Mouse (Mus musculus) frontal cortex, postnatal 25 days (tissue): ENCODE measurements around the gene Chst14.

Experiments
- DNase-seq, 2 experiments: peaks; one replicate each; pipeline ENCODE4 v3.0.0; 2022; ENCODE audit warnings: low spot score in 2 of 2

The Chst14 gene

DNA sequence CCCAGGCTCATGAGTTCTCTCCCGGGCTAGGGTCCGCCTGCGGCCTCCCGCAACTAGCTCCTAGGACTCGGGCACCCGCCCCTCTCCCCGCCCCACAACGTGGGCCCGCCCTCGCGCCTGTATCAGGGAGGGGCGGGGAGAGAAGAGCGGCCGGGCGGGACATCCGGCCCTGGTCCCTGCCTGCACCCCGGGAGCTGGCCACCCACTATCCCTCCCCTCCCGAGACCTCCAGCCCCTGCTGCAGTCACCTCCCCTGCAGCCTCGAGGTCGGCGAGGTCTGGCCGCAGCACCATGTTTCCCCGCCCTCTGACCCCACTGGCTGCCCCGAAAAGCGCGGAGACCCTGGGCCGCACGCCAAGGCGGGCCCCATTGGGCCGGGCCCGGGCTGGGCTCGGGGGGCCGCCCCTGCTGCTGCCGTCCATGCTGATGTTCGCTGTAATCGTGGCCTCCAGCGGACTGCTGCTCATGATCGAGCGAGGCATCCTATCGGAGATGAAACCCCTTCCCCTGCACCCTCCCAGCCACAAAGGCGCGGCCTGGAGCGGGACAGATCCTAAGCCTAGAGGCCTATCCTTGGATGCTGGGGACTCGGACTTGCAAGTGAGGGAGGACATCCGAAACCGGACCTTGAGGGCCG lies at the start of gene Chst14:
Gene Chst14, plus strand, starts transcription at position 136 of the 637 bp plus-strand sequence.
- no peak for DNase-seq

DNA sequence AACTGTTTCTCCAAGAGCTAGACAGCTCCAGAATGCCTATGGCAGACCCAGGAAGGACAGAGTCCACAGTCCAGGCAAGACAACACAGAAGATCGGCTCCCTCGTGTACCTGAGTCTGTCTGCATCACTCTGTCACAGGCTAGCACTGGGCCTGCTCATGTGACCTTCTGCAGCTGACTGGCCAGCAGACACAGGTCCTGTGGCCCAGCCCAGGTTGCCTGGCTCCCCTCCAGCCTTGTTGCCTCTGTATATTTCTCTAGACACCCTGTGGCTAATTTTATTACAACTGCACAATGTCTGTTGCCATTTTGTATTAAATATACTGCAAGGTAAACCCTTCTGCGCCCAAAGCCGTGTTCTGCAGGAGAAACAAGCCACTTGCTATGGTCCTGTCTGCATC lies 45.3 kb upstream of the Chst14 start:
- no peak for DNase-seq

DNA sequence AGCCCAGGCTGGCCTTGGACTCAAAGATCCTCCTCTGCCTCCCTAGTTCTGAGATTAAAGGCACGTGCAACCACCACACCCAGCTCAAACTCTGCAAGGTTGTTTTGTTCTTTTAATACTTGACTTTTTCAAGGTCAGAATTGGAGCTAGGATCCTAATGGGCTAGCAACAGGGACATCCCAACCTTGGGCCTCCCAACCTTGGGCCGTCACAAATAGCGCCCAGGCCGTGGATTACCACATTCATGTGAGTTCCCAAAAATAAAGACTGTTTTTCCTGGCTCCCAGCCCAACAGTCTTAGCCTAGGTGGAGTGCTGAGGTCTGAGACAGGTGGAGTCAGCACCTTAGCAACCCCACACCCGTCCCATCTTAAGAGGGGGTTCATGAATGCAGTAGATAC lies 44.3 kb upstream of the Chst14 start:
- no peak for DNase-seq

DNA sequence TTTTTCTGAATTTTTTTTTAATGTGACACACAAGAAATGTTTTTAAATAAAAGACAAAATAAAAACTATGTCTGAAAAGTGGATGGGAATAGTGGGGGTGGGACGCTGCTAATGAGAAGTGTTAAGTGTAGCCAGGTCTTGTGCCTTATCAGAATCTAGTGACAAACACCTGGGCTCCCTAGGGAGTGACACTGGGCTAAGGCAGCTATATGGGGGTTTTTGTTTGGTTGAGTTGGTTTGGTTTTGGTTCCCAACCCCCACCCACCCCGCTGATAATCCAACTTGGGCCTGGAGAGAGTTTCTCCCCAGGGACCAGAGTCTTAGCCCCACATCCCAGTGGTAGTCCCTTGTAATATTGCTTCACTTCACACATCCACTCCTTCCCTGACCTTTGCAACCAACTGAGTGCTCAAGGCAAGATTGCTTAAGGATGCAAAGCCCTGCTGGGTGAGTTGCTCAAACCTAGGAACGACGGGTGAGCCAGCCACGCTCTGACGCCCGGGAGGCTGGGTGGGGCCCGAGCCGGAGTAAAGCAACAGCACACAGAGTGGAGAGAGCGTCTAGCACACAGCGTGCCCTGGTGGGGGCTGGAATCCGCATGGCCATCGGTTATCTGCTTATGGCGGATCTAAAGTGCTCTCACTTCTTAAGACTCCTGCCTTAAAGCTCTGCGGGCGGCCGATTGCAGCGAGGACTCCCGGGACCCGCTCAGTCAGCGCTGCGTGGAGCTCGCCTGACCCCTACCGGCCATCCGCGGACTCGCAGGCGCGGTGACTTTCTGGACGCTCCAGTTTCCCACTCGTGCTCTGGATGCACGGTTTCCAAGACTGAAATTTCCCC lies 43.2 kb upstream of the Chst14 start:
- DNase-seq, result peak; percentile 91 to 93

GRCm38 (mm10) chr2:118887440-118887839 lies 38.9 kb upstream of the Chst14 start:
- DNase-seq, result no peak

DNA sequence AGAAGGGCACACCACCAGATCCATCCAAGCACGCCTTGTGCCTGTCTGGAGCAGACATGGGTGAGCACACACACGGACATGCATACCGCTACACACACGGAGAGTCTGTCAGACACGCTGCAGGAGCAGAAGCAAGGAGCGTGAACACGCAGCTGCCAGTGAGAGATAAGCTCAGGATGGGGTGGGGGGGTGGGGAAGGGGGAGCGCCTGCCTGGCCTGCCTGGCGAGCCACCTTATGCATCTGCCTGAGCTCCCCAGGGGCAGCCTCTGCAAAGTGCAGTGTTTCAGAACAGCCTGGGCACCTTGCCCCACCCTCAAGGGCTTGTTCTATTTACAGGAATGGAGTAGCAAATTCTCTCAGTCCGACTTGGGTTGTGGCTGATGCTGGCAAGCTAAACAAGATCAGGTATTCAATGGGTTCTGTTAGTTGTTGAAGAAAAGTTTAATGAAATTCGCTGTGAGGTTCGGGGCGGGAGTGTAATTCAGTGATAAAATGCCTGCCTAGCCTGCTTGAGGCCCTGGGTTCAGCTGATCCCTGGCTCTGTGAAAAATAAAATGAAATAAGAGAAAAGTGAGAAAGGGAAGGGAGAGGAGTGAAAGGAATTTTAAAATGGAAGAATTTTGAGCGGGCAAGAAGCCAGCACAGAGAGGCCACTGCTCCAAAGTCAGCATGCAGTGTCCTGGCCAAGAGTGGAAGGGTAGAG lies 38.3 kb upstream of the Chst14 start:
- DNase-seq, result no peak

GRCm38 (mm10) chr2:118891173-118891572 lies 35.1 kb upstream of the Chst14 start:
- no peak for DNase-seq

DNA sequence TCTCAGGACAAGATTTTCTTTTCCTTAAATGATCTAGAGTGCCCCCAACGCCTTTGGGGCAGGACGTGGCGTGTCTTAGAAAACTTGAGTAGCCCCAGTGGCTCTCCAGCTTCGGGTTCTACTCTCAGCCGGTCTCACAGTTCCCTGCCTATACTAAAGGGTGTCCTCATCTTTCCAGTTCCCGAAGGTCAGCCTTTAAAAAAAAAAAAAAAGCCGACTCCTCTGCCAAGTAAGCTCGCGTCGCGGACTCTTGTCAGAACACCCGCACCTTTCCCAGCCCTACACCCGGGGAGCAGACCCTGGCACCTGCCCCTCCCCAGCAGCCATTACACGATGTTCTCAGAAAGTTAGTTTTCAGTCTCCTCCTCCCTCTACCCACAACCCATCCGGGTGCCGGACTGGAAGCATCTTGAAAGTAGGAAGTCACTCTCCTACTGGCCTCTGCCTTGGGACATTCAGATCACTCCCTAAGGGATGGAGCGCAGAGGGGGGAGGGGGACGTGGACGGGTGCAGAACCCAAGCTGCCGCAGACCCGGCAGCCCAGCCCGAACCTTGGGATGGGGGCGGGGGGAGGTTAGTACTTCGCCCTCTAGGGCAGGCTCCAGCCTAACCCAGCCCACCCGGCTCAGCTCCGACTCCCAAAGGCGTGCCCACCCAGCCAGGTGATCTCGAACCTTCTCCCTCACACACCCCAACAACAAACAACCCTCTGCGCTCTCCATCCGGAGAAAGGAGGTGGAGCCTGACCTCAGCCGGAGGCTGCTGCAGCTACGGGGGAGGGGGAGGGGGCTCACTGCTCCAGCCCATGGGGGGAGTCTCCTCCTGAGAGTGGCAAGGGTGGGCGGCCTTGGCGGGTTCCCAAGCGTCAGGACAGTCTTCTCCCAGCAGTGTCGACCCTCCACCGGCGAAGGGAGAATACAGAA lies 30.0 kb upstream of the Chst14 start:
- no peak for DNase-seq

GRCm38 (mm10) chr2:118896914-118897291 lies 29.4 kb upstream of the Chst14 start:
- no peak for DNase-seq

GRCm38 (mm10) chr2:118897392-118897791 lies 28.9 kb upstream of the Chst14 start:
- no peak for DNase-seq

- DNase-seq, result no peak
Measured at GRCm38 (mm10) chr2:118897808-118898207, 28.5 kb upstream of the Chst14 start.

GRCm38 (mm10) chr2:118898771-118899170 lies 27.5 kb upstream of the Chst14 start:
- DNase-seq, result no peak

- DNase-seq, result no peak
Measured at GRCm38 (mm10) chr2:118899306-118899705, 27.0 kb upstream of the Chst14 start.

- peak in 1 of 2 experiments; percentile 26 for DNase-seq
Measured at GRCm38 (mm10) chr2:118899981-118900825, 26.1 kb upstream of the Chst14 start, which contains the start of gene Bahd1. Bahd1 (plus strand) TSS chr2:118900377.

GRCm38 (mm10) chr2:118900826-118901140 lies 25.5 kb upstream of the Chst14 start:
- DNase-seq, result no peak

DNA sequence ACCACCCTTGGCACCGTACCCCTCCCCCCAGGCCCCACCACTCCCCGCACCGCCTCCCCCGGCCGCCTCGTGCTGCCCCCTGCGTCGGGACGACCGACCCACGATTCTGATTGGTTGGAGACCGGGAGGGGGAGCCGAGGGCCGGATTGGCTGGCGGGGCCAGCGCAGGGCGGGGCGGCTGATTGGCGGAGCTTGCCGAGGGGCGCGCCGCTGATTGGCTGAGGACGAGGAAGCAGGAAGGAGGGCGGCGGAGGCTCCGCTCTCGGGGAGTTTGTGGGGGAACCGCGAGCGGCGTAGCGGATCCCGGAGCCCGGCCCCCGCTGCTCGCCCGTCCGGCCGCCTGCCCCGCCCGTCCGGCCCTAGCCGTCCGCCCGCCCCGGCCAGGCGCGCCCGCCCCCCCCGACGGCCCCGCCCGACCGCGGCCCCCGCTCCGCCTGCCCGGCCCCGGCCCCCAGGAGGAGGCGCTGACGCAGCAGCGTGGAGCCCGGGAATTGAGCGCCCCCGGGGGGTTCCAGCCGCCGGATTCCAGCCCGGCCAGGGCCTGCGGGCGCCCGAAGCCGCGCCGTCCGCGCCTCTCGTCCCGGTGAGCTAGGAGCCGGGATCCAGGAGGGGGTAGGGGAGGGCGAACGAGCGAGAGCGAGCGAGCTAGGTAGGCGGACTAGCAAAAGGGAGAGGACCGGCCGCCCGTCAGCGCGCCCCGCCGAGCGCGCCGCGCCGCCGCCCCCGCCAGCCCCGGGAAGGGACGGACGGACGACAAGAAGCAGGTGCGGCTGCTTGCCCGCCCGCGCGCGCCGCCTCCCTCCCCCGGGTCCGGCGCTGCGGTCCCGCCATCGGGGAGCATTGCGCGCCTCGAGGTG lies 24.9 kb upstream of the Chst14 start:
- peak; percentile 89 to 95 for DNase-seq

DNA sequence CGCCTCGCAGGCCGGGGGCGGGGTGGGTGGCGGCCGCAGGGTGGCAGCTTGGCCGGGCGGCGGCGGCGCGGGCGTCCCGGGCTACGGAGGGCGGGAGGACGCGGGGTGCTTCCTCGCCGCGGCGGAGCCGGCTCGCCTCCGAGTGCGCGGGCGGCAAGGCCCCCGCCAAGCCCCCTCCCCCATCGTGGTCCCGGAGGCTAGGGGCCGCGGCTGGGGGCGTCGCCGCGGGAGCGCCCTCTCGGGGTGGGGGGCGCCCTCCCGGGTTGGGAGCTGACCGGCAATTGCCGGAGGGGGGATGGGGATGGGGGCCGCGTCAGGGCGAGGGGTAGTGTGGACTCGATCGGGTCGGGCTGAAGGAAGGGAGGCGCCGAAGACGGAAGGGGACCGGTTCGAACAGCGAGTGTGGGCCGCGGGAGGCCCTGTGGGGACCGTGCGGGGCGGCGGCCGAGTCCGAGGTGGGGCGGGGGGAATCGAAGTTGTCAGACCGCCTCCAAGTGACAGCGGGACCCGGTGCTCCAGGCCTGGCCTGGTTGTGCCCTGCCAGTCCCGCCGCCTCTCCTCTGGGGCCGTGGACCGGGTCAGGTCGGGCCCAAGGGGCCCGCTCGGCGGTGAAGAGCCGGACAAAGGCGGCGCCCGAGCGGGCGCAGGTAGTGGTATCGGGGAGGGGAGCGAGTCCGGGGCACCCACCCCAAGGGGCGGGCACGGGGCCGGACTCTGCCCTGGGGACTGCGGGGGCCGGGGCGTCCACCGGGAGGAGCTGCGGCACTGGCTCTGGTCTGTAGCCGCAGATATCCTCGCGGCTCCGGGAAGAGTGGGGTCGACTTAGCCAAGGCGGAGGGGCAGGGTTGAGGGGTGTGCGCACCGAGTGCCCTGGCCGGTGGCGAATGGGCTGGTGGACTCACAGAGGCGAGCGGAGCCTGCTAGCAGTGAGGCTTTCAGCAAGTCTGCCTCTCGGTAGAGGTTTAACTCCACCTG lies 24.0 kb upstream of the Chst14 start:
- no peak for DNase-seq

DNA sequence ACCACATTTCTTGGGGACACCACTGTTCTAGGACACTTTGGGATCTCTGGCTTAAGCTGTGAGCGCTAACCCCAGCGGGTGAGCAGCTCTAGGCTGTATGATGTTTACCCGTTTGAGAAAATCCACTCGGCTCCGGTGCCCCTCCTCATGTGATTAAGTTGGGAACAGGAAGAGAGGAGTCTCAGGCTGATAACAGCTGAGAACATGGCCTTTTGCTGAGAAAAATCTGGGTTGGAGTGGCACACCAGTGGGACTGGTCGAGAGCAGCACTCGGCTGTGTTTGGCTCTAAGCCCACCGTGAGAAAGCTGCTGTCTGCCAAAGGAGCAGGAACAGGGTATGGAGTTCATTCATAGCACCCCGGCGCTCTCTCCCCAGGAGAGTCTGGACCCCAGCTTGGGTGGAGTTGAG lies 23.0 kb upstream of the Chst14 start:
- DNase-seq, result no peak
